Mouse (Mus musculus) gonadal fat pad, adult 2 months (tissue): ENCODE data around the gene Cbx1. TPM values are rescaled to one million over a fixed set of nuclear protein-coding genes. Genes with fewer than 3 reads are reported as not detected.

Source experiments
- DNase-seq: peaks from one replicate; pipeline ENCODE4 v3.0.0-alpha.2; 2012; ENCODE audit warnings: low read depth
- polyA plus RNA-seq: library from polyadenylated mRNA; depleted of rRNA; stranded (reverse); fragments of >200 nt; gene quantifications from 2 replicates; pipeline ENCODE4 v1.2.3, GENCODE M21; 2012; rRNA removed

Gene Cbx1
- 11.7 and 17.4 TPM in 2 replicates for polyA plus RNA-seq

DNA sequence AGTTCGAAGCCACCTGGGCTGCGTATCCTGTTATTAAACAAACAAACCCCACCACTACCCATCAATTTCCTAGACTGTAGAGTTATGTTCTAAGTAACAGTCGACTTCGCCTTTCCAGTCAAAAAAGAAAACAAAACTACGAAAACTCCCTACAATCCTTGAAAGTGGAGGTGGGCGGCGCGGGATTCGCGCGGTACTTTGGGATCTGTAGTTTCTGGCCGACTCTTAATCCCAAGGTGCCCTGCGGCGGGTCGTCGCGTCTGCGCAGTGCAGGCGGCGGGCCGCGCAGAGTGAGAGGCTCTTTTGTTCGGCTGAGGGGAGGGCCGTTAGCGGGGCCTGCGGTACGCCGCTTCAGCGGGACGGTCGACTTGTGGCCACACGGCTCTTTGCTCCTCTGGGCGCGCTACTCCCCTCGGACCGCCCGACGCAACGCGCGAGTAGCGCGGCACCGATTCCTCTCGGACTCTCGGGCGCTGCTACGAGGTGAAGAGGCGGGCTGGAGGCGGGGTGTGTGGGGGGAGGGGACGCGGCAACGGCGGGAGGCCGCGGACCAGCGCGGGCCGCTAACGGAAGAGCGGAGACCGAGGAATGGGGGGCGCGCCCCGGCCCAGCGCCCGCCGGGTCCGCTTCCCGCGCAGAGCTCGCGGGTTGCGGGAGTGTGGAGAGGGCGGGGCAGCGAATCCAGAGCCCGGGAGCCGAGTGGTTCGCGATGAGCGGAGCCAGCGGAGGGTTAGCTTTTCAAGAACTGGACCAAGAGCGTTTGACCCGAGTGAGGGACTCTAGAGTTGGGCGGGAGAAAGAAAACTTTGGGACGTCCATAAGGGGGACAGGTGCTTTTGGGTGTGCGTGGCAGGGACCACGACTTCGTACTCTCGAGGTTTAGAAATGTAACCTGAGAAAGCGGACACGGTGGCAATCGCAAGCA, at the start of gene Cbx1:
TSS of gene Cbx1 (plus strand) at position 257 of the 925 bp plus-strand sequence.
- no peak for DNase-seq

DNA sequence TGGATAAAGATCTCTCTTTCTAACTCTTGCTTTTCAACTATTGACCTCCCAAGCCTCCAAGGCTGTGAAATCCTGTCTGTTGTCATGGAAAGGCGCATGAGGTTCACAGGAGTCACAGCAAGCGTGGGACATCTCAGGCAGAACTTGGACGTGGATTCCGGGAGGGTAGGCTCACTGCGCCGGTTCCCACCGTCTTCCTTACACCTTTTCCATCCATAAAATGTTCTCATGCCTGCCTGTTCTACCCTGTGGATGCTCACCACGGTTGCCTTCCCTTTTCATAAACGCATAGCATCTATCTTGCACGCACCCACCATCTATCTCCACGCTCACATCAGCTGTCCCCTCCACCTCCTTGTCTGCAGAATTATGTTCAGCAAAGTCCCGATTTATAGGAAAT, 48.1 kb upstream of the Cbx1 start:
- no peak for DNase-seq

DNA sequence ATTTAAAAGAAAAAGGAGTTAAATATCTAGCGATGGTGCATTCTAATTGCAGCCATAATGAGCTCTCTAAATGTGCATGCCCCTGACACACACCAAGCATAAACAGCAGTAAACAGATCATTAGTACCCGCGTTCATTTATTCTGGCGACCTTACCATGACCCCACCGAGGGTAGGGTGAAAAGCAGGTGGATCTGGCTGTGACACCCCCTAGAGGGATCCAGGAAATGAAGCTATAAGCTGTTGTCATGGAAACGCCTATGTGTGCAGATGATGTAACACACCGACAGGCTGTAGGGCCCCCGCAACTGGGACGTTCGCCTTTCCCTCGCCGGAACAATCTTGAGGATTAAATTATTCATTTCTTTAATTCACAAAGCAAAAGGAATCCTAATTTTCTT, 46.9 kb upstream of the Cbx1 start:
- DNase-seq = no peak

DNA sequence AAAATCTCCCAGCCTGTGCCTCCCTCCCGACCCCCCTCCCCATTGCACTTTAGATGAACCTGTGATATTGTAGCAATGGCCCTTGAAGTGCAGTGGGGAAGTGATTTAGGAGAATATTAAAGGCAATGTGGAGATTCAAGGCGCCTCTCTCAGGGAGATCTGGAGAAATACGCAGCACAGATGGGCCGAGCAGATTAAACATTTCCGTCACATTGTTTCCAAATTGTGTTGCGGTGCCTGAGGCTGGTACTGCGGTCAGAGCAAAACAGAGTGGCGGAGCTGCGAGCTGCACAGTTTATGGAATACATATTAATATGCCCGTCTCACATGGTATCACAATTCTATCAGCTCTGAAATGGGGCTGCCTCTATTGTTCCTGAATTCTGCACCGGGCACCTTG, 45.9 kb upstream of the Cbx1 start:
- no peak for DNase-seq

DNA sequence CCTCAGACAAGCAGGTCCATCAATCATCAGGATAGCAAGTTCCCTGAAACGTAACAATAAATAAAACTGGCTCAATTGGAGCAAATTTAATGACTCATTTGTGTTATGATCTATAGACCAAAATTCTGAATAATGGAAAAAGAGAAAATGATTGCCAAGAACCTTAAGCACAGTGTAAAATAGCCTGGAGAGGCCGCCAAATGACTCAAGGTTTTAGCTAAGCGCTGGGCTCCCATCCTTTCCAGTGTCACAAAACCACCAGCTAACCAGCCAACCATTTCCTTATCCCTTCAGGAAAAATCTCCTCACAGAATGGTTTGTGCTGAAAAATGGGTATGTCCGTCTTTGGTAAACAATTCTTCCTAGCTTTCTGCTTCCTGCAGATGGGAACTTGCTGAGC, 45.0 kb upstream of the Cbx1 start:
- no peak for DNase-seq

DNA sequence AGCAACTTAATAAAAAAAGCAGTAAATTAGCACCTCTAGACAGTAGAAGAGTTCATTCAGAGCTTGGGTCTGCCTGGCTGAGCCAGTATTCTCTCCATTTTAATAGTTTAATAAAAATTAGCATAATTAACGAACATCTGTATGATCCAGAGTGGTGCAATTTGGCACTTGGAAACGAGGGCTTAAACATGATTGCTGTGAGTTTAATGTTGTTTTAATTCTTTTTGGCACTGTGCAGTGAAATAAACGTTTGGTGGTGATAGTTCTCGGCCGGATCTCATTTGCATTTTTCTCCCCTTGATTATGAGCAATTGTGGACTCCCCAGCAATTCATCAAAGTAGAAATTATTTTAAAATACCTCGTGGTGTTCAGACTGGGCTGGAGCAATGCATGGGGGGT, 42.3 kb upstream of the Cbx1 start:
- no peak for DNase-seq

DNA sequence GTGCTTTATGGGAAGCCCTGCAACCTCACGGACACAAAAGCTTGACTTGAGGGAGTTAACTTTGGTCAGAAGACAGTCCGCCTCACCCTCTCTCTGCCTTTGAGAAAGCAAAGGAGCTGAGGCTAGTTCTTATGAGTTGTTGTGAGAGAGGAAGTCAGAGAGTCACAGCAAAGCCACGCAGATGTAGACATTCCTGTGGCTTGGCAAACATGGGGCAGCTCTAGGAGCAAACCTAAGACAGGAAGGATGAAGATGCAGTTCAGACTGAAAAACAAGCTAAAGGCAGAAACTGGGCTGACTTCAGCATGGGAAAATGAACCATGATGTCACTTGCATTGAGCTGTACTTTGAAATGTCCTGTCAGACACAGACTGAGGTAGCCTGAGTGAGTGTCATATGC, 41.4 kb upstream of the Cbx1 start:
- DNase-seq = no peak

DNA sequence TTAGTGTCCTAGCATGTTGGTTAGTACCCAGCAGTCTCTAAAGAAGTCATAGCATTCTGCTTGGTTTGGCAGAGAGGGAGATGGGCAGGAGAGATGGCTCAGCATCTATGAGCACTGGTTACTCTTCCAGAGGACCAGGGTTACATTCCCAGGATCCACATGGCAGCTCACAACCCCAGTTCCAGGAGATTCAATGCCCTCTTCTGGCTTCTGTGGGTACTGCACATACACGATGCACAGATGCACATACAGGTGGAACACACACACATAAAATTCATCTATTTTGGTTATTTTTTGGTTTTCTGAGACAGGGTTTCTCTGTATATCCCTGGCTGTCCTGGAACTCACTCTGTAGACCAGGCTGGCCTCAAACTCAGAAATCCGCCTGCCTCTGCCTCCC, 33.6 kb upstream of the Cbx1 start:
- no peak for DNase-seq

DNA sequence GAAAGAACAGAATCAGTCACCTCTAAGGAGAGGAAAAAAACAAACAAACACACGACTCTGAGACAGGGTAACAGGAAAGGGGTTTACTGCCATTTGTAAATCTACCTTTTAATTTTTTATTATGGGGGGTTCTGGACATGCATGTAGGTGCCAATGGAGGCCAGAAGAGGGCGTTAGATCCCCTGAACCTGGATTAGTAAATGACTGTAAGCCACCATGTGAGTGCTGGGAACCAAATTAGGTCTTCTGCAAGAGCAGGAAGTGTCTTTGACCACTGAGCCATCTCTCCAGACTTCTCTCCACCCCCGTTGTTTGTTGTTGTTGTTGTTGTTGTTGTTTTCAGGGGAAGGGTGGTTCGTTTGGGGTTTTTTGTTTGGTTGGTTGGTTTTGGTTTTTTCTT, 31.5 kb upstream of the Cbx1 start:
- no peak for DNase-seq

DNA sequence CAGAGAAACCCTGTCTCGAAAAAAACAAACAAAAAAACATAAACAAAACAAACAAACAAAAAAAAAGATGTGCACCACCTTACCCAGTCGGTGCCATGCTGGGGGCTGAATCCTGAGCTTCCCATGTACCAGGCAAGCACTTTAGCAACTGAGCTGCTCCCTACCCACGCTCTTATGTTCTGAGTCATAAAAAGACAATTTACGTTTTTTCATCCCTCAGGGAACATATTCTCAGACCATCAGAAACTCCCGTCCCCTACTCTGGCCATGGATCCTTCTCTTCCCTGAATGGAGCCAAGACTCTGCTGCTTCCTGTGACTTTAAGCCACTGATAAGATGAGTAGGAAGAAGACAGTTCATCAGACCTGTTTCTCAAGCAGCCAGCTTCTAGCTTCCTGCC, 30.5 kb upstream of the Cbx1 start:
- no peak for DNase-seq

DNA sequence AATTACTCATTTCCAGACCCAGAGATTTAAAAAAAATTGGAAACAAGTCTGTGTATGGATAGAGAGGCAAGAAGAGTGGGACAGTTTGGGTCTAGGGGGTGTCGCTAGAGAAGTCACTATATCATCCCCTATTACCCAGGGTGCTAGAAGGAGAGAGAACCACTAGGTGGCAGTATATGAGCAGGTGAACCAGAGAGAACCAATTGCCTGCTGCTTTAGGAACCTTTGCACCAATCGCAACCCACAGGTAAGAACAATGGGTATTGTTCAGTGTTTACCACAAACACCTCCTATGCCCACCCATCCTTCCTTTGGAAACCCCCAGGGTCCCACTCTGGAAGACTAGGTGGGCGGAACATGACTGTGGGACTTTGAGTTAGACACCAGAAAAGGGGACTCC, 28.9 kb upstream of the Cbx1 start:
- no peak for DNase-seq

DNA sequence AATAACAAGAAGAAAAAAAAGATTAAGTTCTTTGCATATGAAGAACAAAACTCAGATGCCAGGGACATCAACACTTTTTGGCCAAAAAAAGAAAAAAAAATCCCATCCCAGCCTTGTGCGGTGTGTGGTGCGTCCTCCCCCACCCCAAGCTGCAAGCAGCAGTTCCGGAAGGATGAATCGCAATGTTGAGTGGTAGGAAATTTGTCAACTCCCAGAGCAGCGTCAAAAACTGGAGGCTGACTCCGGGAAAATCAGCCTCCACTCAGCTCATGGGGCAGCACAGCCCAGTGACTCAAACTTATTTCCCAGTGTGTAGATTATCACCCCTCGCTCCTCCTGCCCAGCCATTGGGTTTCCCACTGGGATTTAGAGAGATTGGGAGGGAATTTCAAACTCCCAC, 26.9 kb upstream of the Cbx1 start:
- no peak for DNase-seq

DNA sequence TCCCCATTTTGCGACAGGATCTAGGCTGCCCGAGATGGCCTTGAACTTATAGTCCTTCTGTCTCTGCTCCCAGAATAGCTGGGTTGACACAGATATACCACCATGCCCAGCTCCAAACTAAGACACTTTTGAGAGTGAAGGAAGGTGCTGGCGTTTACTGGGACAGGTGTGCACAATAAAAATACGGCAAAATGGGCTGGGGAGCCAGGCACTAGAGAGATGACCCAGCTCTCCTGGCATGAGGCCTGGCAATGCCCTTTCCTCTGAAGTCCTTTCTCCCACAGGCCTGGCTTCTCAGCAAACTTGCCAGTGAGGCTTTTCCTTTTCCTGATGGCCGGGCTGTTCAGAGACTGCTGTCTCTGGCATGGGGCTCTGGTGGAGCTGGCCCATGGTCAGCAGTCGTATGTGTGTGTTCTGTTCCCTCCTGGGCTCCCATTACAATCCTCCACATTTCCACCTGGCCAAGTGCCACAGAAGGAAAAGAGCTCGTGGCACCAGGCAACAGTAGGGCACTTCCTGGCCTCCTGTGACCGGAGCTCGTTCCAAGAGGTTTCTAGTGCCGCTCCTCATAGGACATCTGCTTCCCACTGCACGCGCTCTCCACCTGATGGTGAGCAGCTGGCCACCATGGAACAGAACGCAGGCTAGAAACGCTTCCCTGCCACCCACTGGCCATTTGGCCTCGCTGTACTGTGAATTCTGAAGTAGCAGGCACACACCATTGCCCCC, 26.0 kb upstream of the Cbx1 start:
- no peak for DNase-seq

DNA sequence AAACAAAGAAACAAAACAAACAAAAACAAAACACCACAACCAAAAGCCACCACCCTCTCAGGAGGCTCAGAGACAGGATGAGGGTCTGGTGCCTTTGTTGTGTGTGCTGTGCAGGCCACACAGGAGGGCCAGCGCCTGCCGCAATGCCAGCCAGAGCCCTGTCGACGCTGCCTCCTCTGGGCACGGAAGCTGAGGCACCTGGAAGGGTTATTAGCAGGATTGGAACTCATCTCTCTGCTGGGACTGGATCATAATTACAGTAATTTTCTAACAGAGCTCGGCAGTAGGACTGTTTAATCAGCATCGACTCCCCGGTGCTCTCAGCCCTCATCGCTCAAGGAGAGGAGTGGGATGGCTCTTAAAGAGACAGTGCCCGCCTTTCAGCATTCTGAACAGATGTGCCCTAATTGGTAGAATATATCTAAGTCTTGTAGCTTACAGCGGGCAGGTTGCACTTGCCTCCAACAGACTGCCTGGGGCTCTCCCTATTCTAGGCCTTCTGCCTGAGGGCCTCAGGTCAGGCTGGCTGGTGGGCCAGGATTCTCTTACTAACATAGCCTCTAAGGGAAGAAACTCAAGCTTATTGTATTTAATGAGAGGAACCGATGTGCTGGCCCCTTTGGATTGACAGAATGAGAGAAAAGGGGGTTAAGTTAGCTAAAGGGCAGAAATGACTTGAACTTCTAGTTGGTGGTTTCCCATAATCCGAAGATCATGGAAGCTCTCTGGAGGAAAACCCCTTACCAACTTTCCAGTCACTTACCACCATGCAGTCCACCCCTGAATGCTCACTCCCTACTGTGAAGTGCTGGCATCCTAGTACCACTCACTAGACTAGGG, 24.2 kb upstream of the Cbx1 start:
- DNase-seq = no peak

DNA sequence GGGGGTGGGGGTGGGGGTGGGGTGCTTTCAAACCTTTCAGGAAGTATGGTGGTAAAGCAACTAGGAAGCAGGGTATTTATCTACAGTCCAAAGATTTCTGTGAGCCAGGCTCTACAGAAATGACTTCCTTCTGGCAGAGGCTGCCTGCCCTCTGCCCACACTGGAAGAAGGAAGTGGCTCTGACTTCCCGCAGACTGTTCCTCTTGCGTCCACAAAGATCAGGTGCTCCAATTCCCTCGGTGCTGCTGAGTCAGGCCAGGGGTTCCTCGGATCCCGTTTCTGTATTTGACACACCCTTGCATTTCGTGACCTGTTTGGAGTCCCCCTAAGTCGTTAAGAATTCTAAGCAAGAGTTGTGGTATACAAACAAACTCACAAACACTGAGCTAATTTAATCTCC, 23.3 kb upstream of the Cbx1 start:
- DNase-seq = no peak

DNA sequence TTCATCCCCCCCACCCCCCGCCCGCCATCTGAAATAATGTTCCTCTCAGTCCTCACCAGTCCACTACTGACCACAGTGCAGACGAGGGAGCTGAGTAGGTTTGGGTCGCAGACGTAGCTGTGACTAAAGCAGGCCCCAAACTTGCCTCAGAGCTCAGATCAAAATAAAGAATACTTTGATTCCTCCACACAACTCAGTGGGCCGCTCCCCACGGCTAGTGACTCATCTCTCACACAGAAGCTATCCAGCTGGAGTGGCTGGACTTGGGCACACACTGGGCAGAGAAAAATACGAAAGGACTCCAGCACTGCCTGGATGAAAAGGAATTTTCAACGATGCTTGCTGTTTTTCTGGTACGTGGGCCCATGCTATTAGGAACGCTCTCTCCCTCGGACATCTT, 22.4 kb upstream of the Cbx1 start:
- DNase-seq = no peak

DNA sequence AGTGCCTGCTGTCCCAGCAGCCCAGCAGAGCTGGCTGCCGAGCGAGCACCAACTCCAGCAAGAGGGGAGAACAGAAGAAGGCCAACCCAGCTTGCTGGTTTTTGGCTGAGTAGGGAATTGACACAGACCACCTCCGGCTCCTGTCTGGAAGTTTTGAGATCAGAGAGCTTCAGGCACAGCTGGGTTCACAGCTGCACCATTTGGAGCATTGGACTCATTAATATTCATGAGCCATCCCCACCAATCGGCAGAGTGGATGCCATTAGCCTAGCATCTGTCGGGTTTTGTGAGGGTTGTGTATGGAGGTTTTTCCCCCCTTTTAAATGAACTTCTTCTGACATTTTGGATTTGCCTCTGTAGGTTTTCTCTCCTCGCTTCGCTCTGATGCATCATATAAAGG, 21.8 kb upstream of the Cbx1 start:
- DNase-seq = no peak

DNA sequence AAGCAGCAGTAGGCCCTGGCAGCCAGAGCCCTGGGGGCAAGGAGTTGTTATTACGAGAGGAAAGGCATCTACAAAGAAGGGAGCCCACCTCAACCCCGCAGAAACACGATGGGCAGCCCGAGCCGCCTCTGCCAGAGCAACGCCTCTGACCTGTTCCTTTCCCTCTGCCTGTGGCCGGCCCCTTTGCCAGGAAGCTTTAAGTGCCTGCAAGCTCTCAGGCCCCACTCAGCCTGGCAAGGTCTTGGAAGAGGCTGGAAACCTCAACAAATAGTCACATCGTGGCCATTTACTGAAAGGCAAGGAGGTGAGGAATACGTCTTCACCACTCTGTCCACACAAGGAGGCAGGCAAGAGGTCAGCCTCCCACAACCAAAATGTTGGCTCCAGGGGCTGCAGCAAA, 20.7 kb upstream of the Cbx1 start:
- no peak for DNase-seq

DNA sequence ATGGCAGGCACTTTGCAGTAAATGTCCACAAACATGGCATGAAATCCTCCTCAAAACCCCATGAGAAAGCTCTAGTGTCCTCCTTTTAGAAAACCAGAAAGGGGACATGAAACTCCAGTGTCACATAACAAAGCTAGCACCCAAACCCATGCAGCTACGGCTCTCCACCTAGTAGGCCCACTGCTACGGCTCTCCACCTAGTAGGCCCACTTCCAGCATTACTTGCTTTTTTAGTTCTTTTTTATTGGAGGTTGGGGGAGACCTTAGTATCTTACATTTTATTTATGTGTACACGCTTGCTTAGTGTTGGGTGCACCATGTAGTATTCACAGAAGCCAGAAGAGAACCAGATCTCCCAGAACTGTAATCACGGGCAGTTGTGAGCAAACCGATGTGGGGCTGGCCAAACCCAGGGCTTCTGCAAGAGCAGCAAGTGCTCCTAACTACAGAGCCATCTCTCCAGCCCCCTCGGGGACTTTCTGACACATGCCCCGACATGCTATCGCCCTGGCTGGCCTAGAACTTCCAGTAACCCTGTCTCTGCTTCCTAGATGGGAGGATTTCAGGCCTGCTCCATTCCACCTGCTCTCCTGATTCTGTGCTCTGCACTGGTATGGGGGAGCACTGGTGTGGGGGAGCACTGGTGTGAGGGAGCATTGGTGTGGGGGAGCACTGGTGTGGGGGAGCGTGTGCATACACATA, 17.5 kb upstream of the Cbx1 start:
- DNase-seq = no peak

DNA sequence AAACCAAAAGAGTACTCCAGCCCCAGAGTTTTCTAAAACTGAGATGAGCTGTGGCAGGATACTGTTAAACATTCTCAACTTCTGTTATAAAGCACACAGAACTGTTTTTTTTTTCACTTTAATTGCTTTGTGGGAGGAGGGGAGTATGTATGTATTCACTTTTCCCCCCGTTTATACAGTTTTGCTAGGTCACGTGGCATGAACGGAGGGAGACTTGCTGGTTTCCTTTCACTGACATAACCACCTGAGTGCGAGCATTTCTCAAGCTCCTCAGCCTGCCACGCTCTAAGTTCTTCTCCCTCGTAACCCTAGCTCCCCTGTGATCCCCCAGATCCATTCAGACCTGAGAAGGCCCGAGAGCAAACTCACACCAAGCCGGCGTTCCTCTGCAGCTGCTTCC, 16.5 kb upstream of the Cbx1 start:
- no peak for DNase-seq

DNA sequence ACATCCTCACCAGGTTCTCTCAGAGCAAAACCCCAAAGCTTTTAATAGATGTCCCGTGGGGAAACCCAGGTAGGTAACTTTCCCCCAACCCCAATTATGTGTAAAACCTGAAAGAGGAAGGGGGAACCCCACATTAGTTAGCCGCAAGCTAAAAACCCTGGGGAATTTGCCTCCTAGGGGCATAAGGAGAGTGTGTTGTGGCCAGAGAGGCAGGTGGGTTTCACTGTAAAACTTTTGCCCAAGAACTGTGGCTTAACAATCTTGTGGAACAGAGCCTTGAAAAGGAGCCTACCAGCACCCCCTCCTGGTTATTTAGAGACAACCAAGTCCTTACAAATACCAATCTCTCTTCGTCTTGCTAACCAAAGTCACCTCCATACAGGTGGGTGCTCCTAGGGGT, 14.4 kb upstream of the Cbx1 start:
- DNase-seq = no peak

DNA sequence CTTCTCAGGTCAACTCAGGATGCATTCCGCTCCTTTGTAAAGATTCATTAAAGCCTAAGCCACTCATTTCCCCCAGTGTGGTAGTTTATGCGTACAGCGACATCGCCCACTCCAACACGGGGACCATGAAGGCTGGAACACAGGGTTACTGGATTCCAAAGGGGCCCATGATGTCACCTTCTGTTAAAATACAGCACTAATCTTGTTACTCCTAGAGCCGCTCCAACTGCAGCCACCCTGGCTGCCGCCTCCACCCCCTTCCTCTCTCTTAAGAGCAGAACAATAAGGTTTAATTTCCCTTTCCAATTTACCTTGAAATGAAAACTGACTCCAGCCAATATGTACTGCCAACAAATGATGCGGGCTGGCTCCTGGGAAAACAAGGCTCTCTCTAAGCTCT, 13.9 kb upstream of the Cbx1 start:
- no peak for DNase-seq
